Mouse (Mus musculus): ENCODE data around the gene Sh3gl2. TPM values are rescaled to one million over a fixed set of nuclear protein-coding genes. Genes with fewer than 3 reads are reported as not detected.
A peak's percentile ranks its signal among the peaks of the same experiment; 100 is the strongest.

The Sh3gl2 gene
- total RNA-seq, 2 experiments from 2014 or later = 0.59 to 1.1 TPM

DNA sequence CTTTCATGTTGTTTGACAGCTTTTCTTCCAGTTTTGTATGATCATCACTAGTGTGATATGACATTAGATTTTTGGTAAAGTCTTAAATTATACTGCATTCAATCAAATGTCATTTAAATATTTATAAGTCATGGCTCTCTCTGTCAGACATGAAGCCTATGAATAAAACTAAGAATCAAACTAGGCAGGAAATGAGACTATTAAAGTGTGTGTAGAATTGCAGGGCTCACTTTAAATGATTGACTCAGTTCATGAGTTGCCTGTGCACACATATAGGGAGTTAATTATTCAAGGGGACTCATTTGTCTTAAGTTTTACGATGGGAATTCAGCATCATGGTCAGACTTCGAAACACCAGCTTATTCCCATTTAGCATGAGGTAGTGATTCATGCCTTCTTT is 380.5 kb downstream of the Sh3gl2 start:
- DNase-seq (ENCODE audit: low spot score in 2 of 2) = no peak

DNA sequence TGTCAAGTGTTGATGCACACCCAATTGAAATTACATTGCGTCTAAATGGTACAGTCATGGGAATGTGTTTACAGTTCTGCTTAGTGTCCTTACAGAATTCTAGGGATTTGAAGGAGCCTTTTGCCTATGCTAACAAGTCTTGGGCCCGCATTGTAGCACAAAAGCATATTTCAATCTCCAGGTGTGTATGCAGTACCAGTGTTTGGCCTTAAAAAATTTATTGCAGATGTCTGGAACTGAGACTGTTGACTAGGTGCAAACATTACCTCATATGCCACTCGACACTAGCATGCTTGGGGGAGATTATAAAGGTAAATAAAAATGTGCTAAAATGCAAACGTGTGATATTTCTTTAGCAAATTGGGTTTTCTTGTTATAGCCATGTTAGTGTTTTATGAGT is 384.0 kb downstream of the Sh3gl2 start:
- DNase-seq (ENCODE audit: low spot score in 2 of 2) = no peak

DNA sequence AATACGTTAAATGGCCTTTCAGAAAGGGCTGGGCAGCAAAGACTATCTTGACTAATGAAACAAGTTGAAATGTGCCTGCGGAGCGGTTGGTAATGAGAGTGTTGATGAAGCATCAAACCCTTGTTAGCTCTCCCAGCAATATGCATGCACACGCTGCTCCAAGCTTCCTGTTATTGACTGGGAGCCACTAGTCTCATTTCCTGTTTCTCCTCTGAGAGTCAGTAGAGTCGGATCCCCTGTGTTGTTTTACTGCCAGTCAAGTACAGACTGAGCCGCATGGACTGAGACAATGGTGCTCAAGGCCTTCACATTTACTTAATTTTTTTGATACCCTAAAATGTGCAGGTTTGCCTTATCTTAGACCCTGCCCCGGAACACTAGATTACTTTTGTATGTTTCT is 386.1 kb downstream of the Sh3gl2 start:
- no peak for DNase-seq (ENCODE audit: low spot score in 2 of 2)

DNA sequence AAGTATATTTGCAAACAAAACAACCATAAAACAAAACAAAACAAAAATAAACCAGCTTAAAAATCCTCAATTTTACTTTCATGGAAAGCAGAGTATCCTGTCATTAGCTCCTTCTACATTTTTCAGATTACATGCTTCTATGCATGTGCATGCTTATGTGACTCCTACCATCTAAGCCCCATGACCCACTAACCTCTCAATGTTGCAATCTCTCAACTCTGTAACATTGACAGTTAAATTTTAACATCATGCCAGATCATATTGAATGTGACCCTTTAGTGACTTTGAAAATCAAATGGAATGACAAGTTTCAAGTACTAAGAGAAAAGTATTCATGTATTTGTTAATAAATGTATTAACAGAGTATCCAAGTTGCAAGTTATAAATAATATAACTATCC is 389.2 kb downstream of the Sh3gl2 start:
- no peak for DNase-seq (ENCODE audit: low spot score in 2 of 2)

DNA sequence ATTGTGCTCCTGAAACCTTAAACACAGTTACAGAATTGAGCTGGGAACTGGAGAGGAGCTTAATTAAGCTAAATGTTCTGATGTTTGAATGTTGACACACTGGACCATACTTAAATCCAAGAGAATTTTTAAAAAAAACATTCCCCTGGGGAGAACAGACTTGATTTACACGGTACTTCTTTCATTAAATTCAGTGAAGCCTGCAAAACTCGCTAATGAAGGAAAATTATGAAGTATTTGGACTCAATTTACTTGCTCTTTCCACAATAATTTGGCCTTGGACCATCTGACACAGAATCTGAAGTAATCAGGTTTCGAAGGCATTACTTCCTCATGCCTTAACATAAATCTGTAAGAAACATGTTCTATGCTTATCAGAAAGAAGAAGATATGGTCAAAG is 408.4 kb downstream of the Sh3gl2 start:
- no peak for DNase-seq (ENCODE audit: low spot score in 2 of 2)

DNA sequence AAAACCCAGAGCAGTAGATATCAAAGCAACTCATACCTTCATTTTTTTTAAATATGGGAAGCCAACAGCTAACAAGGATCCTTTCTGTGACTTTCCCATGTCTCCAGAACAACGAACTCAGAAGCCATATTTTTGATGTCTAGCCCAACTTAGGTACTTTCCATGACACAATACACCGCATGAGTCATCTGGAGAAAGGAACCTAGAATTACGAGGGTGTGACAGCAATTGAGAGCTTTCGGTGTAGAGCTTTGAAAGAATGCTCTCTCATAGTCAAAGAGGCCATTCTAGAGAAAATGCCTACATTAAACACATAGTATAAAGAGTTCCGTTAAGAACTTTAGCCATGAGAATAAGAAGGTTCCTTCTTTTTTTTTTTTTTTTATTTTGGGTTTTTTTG is 413.8 kb downstream of the Sh3gl2 start:
- DNase-seq (ENCODE audit: low spot score in 2 of 2) = no peak

DNA sequence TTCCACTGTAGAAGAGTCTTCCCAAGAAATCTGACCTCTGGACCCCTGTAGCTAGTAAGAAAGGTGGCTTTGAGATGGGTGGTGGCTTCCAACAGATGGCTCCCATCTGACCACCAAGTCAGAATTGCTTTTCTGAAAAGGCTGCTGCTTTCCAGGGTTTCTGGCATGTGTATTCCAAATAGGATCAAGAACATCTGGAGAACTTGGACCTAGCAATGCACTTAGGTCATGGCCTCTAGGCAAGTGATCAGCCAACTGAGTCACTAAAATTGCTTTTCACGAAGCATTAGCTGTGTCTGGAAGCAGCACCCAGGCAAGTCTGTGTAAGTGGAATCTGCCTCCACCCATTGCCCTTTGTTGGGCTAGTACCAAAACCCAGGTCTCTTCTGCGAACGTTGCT is 414.3 kb downstream of the Sh3gl2 start:
- peak in 1 of 2 experiments; percentile 13 for DNase-seq (ENCODE audit: low spot score in 2 of 2)

DNA sequence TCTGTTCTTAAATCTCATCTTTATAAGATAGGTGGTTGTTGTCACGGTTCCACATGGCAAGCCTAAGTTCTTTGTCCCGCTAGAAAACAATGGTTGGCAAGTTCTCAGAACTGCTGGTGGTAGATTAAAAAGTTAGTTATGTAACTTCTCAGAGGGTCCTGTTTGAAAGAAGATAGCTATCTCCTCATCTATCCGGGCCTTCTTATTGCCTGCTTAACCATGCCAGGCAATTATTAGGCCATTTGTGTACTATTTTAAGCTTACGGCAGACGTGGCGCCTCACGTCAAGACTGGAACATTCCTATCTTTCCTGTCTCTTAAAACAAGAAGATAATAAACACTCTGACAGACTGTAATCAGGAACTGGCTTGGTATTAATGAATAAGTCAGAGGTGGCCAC is 424.5 kb downstream of the Sh3gl2 start:
- DNase-seq (ENCODE audit: low spot score in 2 of 2) = no peak

DNA sequence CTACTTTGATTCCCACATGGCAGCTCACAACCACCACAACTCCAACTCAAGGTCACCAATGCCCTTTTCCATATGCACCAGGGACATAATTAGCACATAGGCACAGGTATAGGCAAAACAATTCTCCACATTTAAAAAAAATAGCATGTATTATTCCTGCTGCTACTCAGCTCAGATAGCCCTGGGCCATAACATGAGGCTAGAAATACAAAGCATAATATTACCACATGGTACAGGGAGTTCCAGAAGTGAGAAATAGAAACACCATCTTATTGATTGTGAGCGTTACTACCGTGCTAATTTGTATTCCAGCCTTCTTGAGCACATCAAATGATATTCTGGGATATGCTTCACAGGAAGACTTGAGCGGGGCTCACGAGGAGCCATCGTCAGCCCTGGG is 464.3 kb downstream of the Sh3gl2 start:
- DNase-seq (ENCODE audit: low spot score in 2 of 2) = no peak

DNA sequence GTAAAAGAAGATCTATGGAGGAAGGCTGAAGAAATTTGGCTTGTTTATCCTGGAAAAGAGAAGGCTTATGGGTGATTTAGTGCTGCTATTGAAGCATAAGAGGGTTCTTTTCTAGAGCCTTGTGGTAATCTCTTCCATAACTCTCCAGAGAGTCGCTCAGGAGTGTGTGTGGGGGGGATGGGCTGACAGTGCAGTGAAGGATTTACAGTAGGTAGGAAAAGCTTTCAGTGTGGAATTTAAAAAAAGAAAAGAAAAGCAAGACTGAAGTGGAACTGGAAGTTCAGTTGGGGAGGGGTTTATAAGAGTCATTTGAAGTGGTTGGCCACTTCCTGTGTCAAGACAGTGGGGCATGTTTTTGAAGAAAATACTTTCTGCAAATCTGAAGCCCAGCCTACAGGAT is 464.8 kb downstream of the Sh3gl2 start:
- no peak for DNase-seq (ENCODE audit: low spot score in 2 of 2)

DNA sequence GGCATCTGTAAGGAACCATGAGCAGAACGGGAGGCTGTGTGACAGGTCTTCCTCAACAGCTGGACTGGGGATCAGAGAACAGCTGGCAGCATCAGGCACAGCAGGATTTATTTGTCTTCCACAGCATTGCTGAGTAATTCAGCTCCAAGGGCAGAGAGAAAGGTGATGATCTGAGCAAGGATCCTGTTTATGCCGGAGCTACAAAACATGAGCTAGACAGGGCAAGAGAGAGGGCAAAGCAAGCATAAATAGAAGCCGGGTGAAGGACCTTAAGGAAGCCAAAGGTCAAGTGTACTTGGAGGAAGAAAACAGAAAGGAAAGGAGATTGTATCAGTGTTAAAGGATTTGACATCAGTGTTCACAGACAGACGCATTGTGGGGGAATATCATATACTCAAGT is 467.4 kb downstream of the Sh3gl2 start:
- DNase-seq (ENCODE audit: low spot score in 2 of 2) = no peak

DNA sequence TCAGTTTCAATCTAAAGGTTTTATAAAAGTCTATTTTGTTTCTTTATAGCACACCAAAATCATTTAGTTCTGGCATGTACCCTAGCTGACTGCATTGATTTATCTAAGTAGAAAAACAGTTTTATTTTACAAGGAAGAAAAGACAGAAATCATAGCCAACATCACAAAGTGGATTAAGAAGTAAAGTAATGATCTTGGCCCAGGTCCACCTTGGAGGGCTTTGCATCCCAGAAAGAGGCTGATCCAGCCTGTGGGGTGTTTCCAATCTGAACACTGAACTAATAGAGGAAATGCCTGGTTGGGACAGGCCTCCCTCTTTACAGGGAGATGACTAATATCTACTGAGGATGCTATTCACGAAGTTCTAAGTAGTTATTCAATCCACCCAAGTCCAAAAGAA is 472.7 kb downstream of the Sh3gl2 start:
- DNase-seq (ENCODE audit: low spot score in 2 of 2) = peak in 1 of 2 experiments; percentile 48

DNA sequence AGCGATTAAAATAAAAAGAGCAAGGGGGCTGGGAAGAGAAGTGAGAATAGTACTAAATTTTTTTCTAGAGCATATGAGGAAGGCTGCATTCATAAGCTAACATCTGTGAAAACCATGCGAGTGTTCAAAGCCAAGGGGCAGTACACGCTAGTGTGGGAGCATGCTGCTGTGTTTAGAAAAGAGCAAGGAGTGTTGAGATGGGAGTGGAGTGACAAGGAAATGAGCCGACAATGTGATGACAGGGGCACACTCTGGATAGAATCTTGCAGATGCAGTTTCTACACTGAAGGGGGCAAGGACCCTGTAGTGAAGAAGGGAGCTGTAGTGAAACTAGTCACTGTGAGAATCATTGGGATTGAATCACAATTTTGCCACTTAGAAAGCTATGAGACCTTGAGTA is 481.2 kb downstream of the Sh3gl2 start:
- no peak for DNase-seq (ENCODE audit: low spot score in 2 of 2)

All from gastrocnemius, postnatal 4 days (tissue).